Mouse (Mus musculus) adrenal gland, adult 18-20 months (tissue): ENCODE results near the gene Tapbp. TPM values are rescaled to one million over a fixed set of nuclear protein-coding genes. Genes with fewer than 3 reads are reported as not detected.

ENCODE experiments used
- DNase-seq, 2 experiments: peaks; one replicate each; pipeline ENCODE4 v3.0.0; 2021 to 2022; ENCODE audit warnings: low spot score in 2 of 2
- microRNA-seq, 2 experiments: library from miRNA; unstranded; fragments of <30 nt; microRNA quantifications; one replicate each; pipeline ENCODE4 v1.2.0; 2021; ENCODE audit warnings: borderline number of aligned reads in 2 of 2
- total RNA-seq, 2 experiments: library from RNA; stranded (reverse); gene quantifications; 1 replicate in 1 of 2; 2 replicates in 1 of 2; pipeline ENCODE4 v1.2.3; 2021

Gene Tapbp
- total RNA-seq, 2 experiments from 2014 or later = 179 to 234 TPM

- no peak for DNase-seq
Observed at GRCm38 (mm10) chr17:33959948-33960347, 44.2 kb downstream of the Tapbp start.

GRCm38 (mm10) chr17:33962876-33963275 is 47.2 kb downstream of the Tapbp start:
- no peak for DNase-seq

GRCm38 (mm10) chr17:33965082-33965845 is 49.6 kb downstream of the Tapbp start:
- DNase-seq = no peak

GRCm38 (mm10) chr17:33965846-33966550 is 50.3 kb downstream of the Tapbp start:
- DNase-seq = no peak

- DNase-seq = peak; percentile 76 to 82
Observed at GRCm38 (mm10) chr17:33968489-33968888, 52.8 kb downstream of the Tapbp start.

- no peak for DNase-seq
Observed at GRCm38 (mm10) chr17:33968927-33969326, 53.2 kb downstream of the Tapbp start.

GRCm38 (mm10) chr17:33969394-33969793 is 53.7 kb downstream of the Tapbp start:
- DNase-seq = no peak

- no peak for DNase-seq
Observed at GRCm38 (mm10) chr17:33972691-33973090, 57.0 kb downstream of the Tapbp start.

GRCm38 (mm10) chr17:33973572-33973971 is 57.9 kb downstream of the Tapbp start:
- no peak for DNase-seq

GRCm38 (mm10) chr17:33977861-33978557 is 62.3 kb downstream of the Tapbp start:
- no peak for DNase-seq

GRCm38 (mm10) chr17:33978631-33979031 is 62.9 kb downstream of the Tapbp start:
- DNase-seq = peak; percentile 66 to 73

Small RNAs within 50 kb of the gene (microRNA-seq; reads per million reads assigned to microRNA genes)
- gene Gm27740 = 0 reads per million in 2 experiments

Other genes starting within 250 kb of the Tapbp start
- 100 to 1,000 TPM; 169 to 184 TPM for gene Hnrnpm, start 229.0 kb upstream of the Tapbp start, total RNA-seq
- 100 to 1,000 TPM; 122 to 124 TPM for gene March2, start 197.2 kb upstream of the Tapbp start, total RNA-seq
- gene Rab11b, start 155.4 kb upstream of the Tapbp start, total RNA-seq = 100 to 1,000 TPM; 208 to 255 TPM
- gene Angptl4, start 134.1 kb upstream of the Tapbp start, total RNA-seq = 100 to 1,000 TPM in 1 of 2 experiments, 10 to 100 TPM in 1; 47.8 to 111 TPM
- gene Kank3, start 105.4 kb upstream of the Tapbp start, total RNA-seq = 10 to 100 TPM; 66.2 to 93.4 TPM
- 1,000 to 10,000 TPM; 1,292 to 1,451 TPM for gene Rps28, start 91.3 kb upstream of the Tapbp start, total RNA-seq
- gene Ndufa7, start 91.3 kb upstream of the Tapbp start, total RNA-seq = 100 to 1,000 TPM; 487 to 498 TPM
- gene Cd320, start 72.8 kb upstream of the Tapbp start, total RNA-seq = 10 to 100 TPM; 24.0 to 39.7 TPM
- not detected for gene Gm7029, start 42.1 kb upstream of the Tapbp start, total RNA-seq
- gene Kifc1, start 25.2 kb upstream of the Tapbp start, total RNA-seq = 1 to 10 TPM in 1 of 2 experiments, under 1 TPM in 1; 0.86 to 1.8 TPM
- gene Platr17, start 10.8 kb upstream of the Tapbp start, total RNA-seq = not detected
- gene Daxx, start 6.5 kb upstream of the Tapbp start, total RNA-seq = 10 to 100 TPM; 25.5 to 29.7 TPM
- gene Zbtb22, start within 50 bp of the Tapbp start, total RNA-seq = 10 to 100 TPM; 20.3 to 23.3 TPM
- gene Rgl2, start 13.6 kb downstream of the Tapbp start, total RNA-seq = 10 to 100 TPM; 42.8 to 46.3 TPM
- gene Pfdn6, start 24.4 kb downstream of the Tapbp start, total RNA-seq = 10 to 100 TPM; 79.6 to 90.7 TPM
- gene Wdr46, start 24.8 kb downstream of the Tapbp start, total RNA-seq = 10 to 100 TPM; 29.2 to 35.7 TPM
- 1 to 10 TPM; 3.9 to 5.0 TPM for gene B3galt4, start 35.6 kb downstream of the Tapbp start, total RNA-seq
- 10 to 100 TPM; 51.1 to 53.5 TPM for gene Vps52, start 39.9 kb downstream of the Tapbp start, total RNA-seq
- gene Rps18, start 40.1 kb downstream of the Tapbp start, total RNA-seq = 100 to 1,000 TPM; 672 to 676 TPM
- gene H2-K1, start 84.4 kb downstream of the Tapbp start, total RNA-seq = 1,000 to 10,000 TPM in 1 of 2 experiments, 100 to 1,000 TPM in 1; 550 to 1,344 TPM
- 10 to 100 TPM; 43.9 to 45.5 TPM for gene Ring1, start 108.8 kb downstream of the Tapbp start, total RNA-seq
- 100 to 1,000 TPM; 246 to 274 TPM for gene H2-Ke6, start 112.2 kb downstream of the Tapbp start, total RNA-seq
- gene Slc39a7, start 115.8 kb downstream of the Tapbp start, total RNA-seq = 100 to 1,000 TPM; 131 to 156 TPM
- 10 to 100 TPM; 55.9 to 58.2 TPM for gene Rxrb, start 115.9 kb downstream of the Tapbp start, total RNA-seq
- 1 to 10 TPM; 1.4 to 1.9 TPM for gene Col11a2, start 123.5 kb downstream of the Tapbp start, total RNA-seq
- under 1 TPM; 0.36 to 0.54 TPM for gene H2-Oa, start 176.4 kb downstream of the Tapbp start, total RNA-seq
- gene H2-DMa, start 203.6 kb downstream of the Tapbp start, total RNA-seq = 10 to 100 TPM; 14.7 to 21.0 TPM
- 100 to 1,000 TPM; 199 to 244 TPM for gene Brd2, start 206.7 kb downstream of the Tapbp start, total RNA-seq
- gene H2-DMb2, start 227.4 kb downstream of the Tapbp start, total RNA-seq = 1 to 10 TPM; 2.0 to 3.8 TPM
- gene H2-DMb1, start 237.2 kb downstream of the Tapbp start, total RNA-seq = 10 to 100 TPM in 1 of 2 experiments, 1 to 10 TPM in 1; 8.5 to 13.3 TPM